ENCODE assay signal across 17 mouse cellular contexts in genomic region chr1:192472366-192472765, GRCm38 (mm10).
A peak's percentile ranks its signal among the peaks of the same experiment; 100 is the strongest.
DNase-seq lines count a peak whose midpoint lies in the region; ATAC-seq lines count a peak whose summit lies in the region.
"Had no signal": no experiment of that assay in that cellular context is flagged by ENCODE, and none has a peak within 500 bp of the region (broad histone marks: within the 10 kb centered on the region; RNA-seq: fewer than 3 reads in every experiment).

No protein-coding gene starts in this region.

- peak; percentile 26 for DNase-seq in limb, embryonic 11.5 days (ENCODE audit: low spot score)
- DNase-seq in limb, embryonic 10.5 days (ENCODE audit: low spot score), result no peak
- DNase-seq in R1 (ENCODE audit: low read depth, low spot score), result peak; percentile 71
- peak; percentile 19 for DNase-seq in embryo, embryonic 9.5 days (ENCODE audit: extremely low spot score)
- peak; percentile 64 for DNase-seq in retina, embryonic 14.5 days (ENCODE audit: low spot score)
- DNase-seq in layer of hippocampus, postnatal 25 days (ENCODE audit: extremely low spot score in 1 of 2, low spot score in 1 of 2), result no peak
- no peak for DNase-seq in kidney, postnatal 36 days
- DNase-seq in adrenal gland, adult 8-10 months, result no peak
- DNase-seq: cerebellum, adult 8-10 months; gastrocnemius, postnatal 25 days; right cerebral cortex, postnatal 4 days; thymus, postnatal 14 days had no signal

- no peak overlapping the region for H3K4me2 ChIP-seq in limb, embryonic 11.5 days (ENCODE audit: low read depth, severe bottlenecking)
- H3K4me2 ChIP-seq: embryonic facial prominence, embryonic 15.5 days had no signal

- 58% methylated on average over 4 of the region's 4 CpGs for WGBS in limb, embryonic 11.5 days
- 59% methylated on average over 4 of the region's 4 CpGs for WGBS in limb, embryonic 10.5 days

- no peak overlapping the region for H3K27ac ChIP-seq in limb, embryonic 11.5 days (replicated peaks; ENCODE audit: low read depth, low read length)
- H3K27ac ChIP-seq in limb, embryonic 10.5 days, result no peak overlapping the region
- H3K27ac ChIP-seq: embryonic facial prominence, embryonic 15.5 days; liver, embryonic 14.5 days; macrophage had no signal

- H3K36me3 ChIP-seq in limb, embryonic 11.5 days (ENCODE audit: control insufficient read depth, insufficient read depth, low read length), result no peaks in the 10 kb centered on the region
- no peaks in the 10 kb centered on the region for H3K36me3 ChIP-seq in limb, embryonic 10.5 days
- H3K36me3 ChIP-seq: embryonic facial prominence, embryonic 15.5 days had no signal

- no peaks in the 10 kb centered on the region for H3K27me3 ChIP-seq in limb, embryonic 11.5 days (ENCODE audit: control insufficient read depth, insufficient read depth, low read length)
- H3K27me3 ChIP-seq in limb, embryonic 10.5 days (ENCODE audit: low read depth, poor library complexity, severe bottlenecking), result no peaks in the 10 kb centered on the region
- H3K27me3 ChIP-seq: embryonic facial prominence, embryonic 15.5 days had no signal

- H3K9me3 ChIP-seq in limb, embryonic 11.5 days (ENCODE audit: control insufficient read depth, low read length), result no peaks in the 10 kb centered on the region
- no peaks in the 10 kb centered on the region for H3K9me3 ChIP-seq in limb, embryonic 10.5 days (replicated peaks)
- H3K9me3 ChIP-seq: embryonic facial prominence, embryonic 15.5 days had no signal

- no peak overlapping the region for H3K4me3 ChIP-seq in limb, embryonic 11.5 days (ENCODE audit: low read depth, low read length)
- H3K4me3 ChIP-seq in limb, embryonic 10.5 days, result no peak overlapping the region
- H3K4me3 ChIP-seq: embryonic facial prominence, embryonic 15.5 days had no signal

- H3K4me1 ChIP-seq in limb, embryonic 11.5 days (ENCODE audit: control insufficient read depth, insufficient read depth, low read length), result no peaks in the 10 kb centered on the region
- no peaks in the 10 kb centered on the region for H3K4me1 ChIP-seq in limb, embryonic 10.5 days
- H3K4me1 ChIP-seq: embryonic facial prominence, embryonic 15.5 days had no signal

- no peak overlapping the region for H3K9ac ChIP-seq in limb, embryonic 11.5 days (ENCODE audit: low read length)
- H3K9ac ChIP-seq: embryonic facial prominence, embryonic 15.5 days; liver, embryonic 14.5 days had no signal

- ATAC-seq in limb, embryonic 11.5 days (ENCODE audit: insufficient number of reproducible peaks, low FRiP score, low TSS enrichment, low read depth), result no peak
- ATAC-seq: forebrain, embryonic 14.5 days; inflammation-experienced regulatory T-cells, adult 6 months had no signal

Comparison
In these comparisons a context has a peak if more than half of its experiments do, and no peak if none do; other contexts are left out.
1. DNase-seq: peak in limb, embryonic 11.5 days (single experiment), R1 (single experiment), embryo, embryonic 9.5 days (single experiment) and retina, embryonic 14.5 days (single experiment); none in limb, embryonic 10.5 days (single experiment), layer of hippocampus, postnatal 25 days (0 of 2), kidney, postnatal 36 days (0 of 2) and adrenal gland, adult 8-10 months (single experiment).